Mouse (Mus musculus) thymus, adult 2 months (tissue): ENCODE measurements around the gene Arhgap17. TPM values are rescaled to one million over a fixed set of nuclear protein-coding genes. Genes with fewer than 3 reads are reported as not detected.

Experiments
- DNase-seq: peaks from one replicate; pipeline ENCODE4 v3.0.0; 2021
- H3K27ac ChIP-seq: fragments of 200-500 bp; 2 replicates; pipeline ENCODE4 v1.5.1; 2012; ENCODE audit warnings: low read length, control low read depth; ENCODE audit not compliant: control insufficient read depth, insufficient read depth
- H3K27me3 ChIP-seq: fragments of 200-500 bp; 2 replicates; pipeline ENCODE4 v1.6.1; 2012; ENCODE audit warnings: mild to moderate bottlenecking, low read length, moderate library complexity, mixed read lengths; ENCODE audit not compliant: control insufficient read depth, insufficient read depth
- H3K36me3 ChIP-seq: fragments of 200-500 bp; 2 replicates; pipeline ENCODE4 v1.6.1; 2012; ENCODE audit warnings: mild to moderate bottlenecking, low read length, moderate library complexity; ENCODE audit not compliant: control insufficient read depth, insufficient read depth
- H3K4me1 ChIP-seq: fragments of 200-500 bp; replicated peaks from 2 replicates; pipeline ENCODE4 v1.6.1; 2012; ENCODE audit warnings: low read length; ENCODE audit not compliant: control insufficient read depth, insufficient read depth
- H3K4me3 ChIP-seq: fragments of 200-500 bp; 2 replicates; pipeline ENCODE4 v1.5.1; 2012; ENCODE audit warnings: mild to moderate bottlenecking, low read length, control low read depth, moderate library complexity; ENCODE audit not compliant: control insufficient read depth, insufficient read depth
- CTCF ChIP-seq: fragments of 200-500 bp; IDR thresholded peaks from 2 replicates; pipeline ENCODE4 v1.5.1; 2012; ENCODE audit warnings: mild to moderate bottlenecking, control low read depth, low read length, moderate library complexity, borderline replicate concordance; ENCODE audit not compliant: control insufficient read depth, poor library complexity, insufficient read depth; ENCODE audit errors: extremely low read depth
- POLR2A ChIP-seq: fragments of 200-500 bp; IDR thresholded peaks from 2 replicates; pipeline ENCODE4 v1.6.1; 2012; ENCODE audit warnings: mild to moderate bottlenecking, low read length, control low read depth, moderate library complexity; ENCODE audit not compliant: control insufficient read depth, poor library complexity, insufficient read depth; ENCODE audit errors: extremely low read depth
- WGBS: fragments of 180-500 bp; shearing (Covaris S2); methylation state at CpG from one replicate; pipeline ENCODE4 v1.1.7; 2018; 5-methylcytosine and 5-hydroxymethylcytosine counted together
- polyA plus RNA-seq: library from polyadenylated mRNA; depleted of rRNA; stranded (reverse); fragments of >200 nt; gene quantifications from 2 replicates; pipeline ENCODE4 v1.2.3, GENCODE M21; 2012; rRNA removed

Arhgap17 gene
- polyA plus RNA-seq, 1 experiment = 32.2 TPM

GRCm38 (mm10) chr7:123238621-123239020 is 131.1 kb downstream of the Arhgap17 start:
- Histone ChIP-seq H3K27ac (no peak overlapping the region), H3K27me3 (no peaks in the 10 kb centered on the region), H3K4me1 (peaks cover 8% of the 10 kb centered on the region), H3K36me3 (no peaks in the 10 kb centered on the region), H3K4me3 (no peak overlapping the region)
- TF ChIP-seq POLR2A = no peak
- no peak for TF ChIP-seq CTCF
- WGBS = 95% methylated on average over 4 of the region's 4 CpGs
- DNase-seq = no peak

- peak; percentile 7 for DNase-seq
- H3K27me3 ChIP-seq = no peaks in the 10 kb centered on the region
- TF ChIP-seq CTCF (no peak), POLR2A (no peak)
- no peak overlapping the region for H3K4me3 ChIP-seq
- H3K36me3 ChIP-seq = no peaks in the 10 kb centered on the region
- peaks cover 5% of the 10 kb centered on the region for H3K4me1 ChIP-seq
- no peak overlapping the region for H3K27ac ChIP-seq
- 12% methylated on average over 4 of the region's 4 CpGs for WGBS
These were observed 134.3 kb downstream of the Arhgap17 start for GRCm38 (mm10) chr7:123235449-123235848.

Other genes starting within 250 kb of the Arhgap17 start
- 84.5 and 89.7 TPM in 2 replicates for gene Tnrc6a, start 246.0 kb downstream of the Arhgap17 start, polyA plus RNA-seq
- 0.55 and 0.84 TPM in 2 replicates for gene Slc5a11, start 155.1 kb downstream of the Arhgap17 start, polyA plus RNA-seq
- 30.9 and 31.9 TPM in 2 replicates for gene Lcmt1, start 131 bp downstream of the Arhgap17 start, polyA plus RNA-seq
- 0.31 and 0.41 TPM in 2 replicates for gene Aqp8, start 92.4 kb upstream of the Arhgap17 start, polyA plus RNA-seq
- not detected in 2 replicates for gene Zkscan2, start 130.5 kb upstream of the Arhgap17 start, polyA plus RNA-seq